Mouse (Mus musculus) heart, postnatal 0 days (tissue): ENCODE results near the gene Cers3. TPM values are rescaled to one million over a fixed set of nuclear protein-coding genes. Genes with fewer than 3 reads are reported as not detected.
A peak's percentile ranks its signal among the peaks of the same experiment; 100 is the strongest.

ENCODE experiments used
- ATAC-seq: fragments of 200-750 bp; cut with Nextera tagmentation; 2 replicates; pipeline ENCODE4 v1.8.0; 2017; ENCODE audit warnings: low read depth, moderate number of reproducible peaks, moderate library complexity; ENCODE audit not compliant: insufficient read depth
- DNase-seq: peaks from one replicate; pipeline ENCODE4 v3.0.0-alpha.2; 2016; ENCODE audit warnings: low spot score
- H3K27ac ChIP-seq: fragments of 300-500 bp; sonication (generic); 2 replicates; pipeline ENCODE4 v1.5.1; 2014; ENCODE audit warnings: low read depth, mild to moderate bottlenecking
- H3K27me3 ChIP-seq: fragments of 300-500 bp; sonication (generic); 2 replicates; pipeline ENCODE4 v1.6.1; 2014; ENCODE audit warnings: low read length, mixed read lengths; ENCODE audit not compliant: control insufficient read depth, insufficient read depth
- H3K36me3 ChIP-seq: fragments of 300-500 bp; sonication (generic); replicated peaks from 2 replicates; pipeline ENCODE4 v1.6.1; 2014; ENCODE audit warnings: low read length, mixed read lengths; ENCODE audit not compliant: control insufficient read depth, insufficient read depth
- H3K4me1 ChIP-seq: fragments of 300-500 bp; sonication (generic); 2 replicates; pipeline ENCODE4 v1.6.1; 2014; ENCODE audit warnings: antibody characterized with exemption; ENCODE audit not compliant: control insufficient read depth, insufficient read depth
- H3K4me2 ChIP-seq: fragments of 300-500 bp; sonication (generic); 2 replicates; pipeline ENCODE4 v1.6.1; 2014; ENCODE audit warnings: low read depth, mild to moderate bottlenecking, low read length, moderate library complexity
- H3K4me3 ChIP-seq: fragments of 300-500 bp; sonication (generic); 2 replicates; pipeline ENCODE4 v1.5.1; 2014; ENCODE audit warnings: low read depth, low read length
- H3K9ac ChIP-seq: fragments of 300-500 bp; sonication (generic); replicated peaks from 2 replicates; pipeline ENCODE4 v1.6.1; 2014; ENCODE audit warnings: low read depth, low read length, mixed read lengths
- H3K9me3 ChIP-seq: fragments of 300-500 bp; sonication (generic); replicated peaks from 2 replicates; pipeline ENCODE4 v1.6.1; 2016; ENCODE audit warnings: low read length; ENCODE audit not compliant: control insufficient read depth
- CTCF ChIP-seq: IDR thresholded peaks from 2 replicates; pipeline ENCODE4 v1.5.1; 2016; ENCODE audit warnings: antibody characterized with exemption, control low read depth, low read depth
- EP300 ChIP-seq: IDR thresholded peaks from 2 replicates; pipeline ENCODE4 v1.6.1; 2016; ENCODE audit warnings: antibody characterized with exemption, low read depth
- WGBS: fragments of 180-500 bp; shearing (Covaris S2); extraction: QIAGEN DNeasy Blood & Tissue Kit; methylation state at CpG from one replicate; pipeline ENCODE4 v1.1.7; 2014; 5-methylcytosine and 5-hydroxymethylcytosine counted together
- polyA plus RNA-seq: library from polyadenylated mRNA; unstranded; fragments of >200 nt; fragmentation: Nextera tagmentation; extraction: Ambion mirVana; gene quantifications from 2 replicates; pipeline ENCODE4 v1.2.1, GENCODE M21; 2015
- total RNA-seq: library from RNA; depleted of rRNA; stranded (reverse); fragments of >200 nt; gene quantifications from 2 replicates; pipeline ENCODE4 v1.2.3, GENCODE M21; 2014; ENCODE audit warnings: low replicate concordance

Gene Cers3
- total and polyA plus RNA-seq, 2 experiments from 2014 or later = 0.19 to 9.5 TPM

- H3K4me2 ChIP-seq = no peak overlapping the region
- DNase-seq = no peak
- H3K27me3 ChIP-seq = no peaks in the 10 kb centered on the region
- peaks cover 16% of the 10 kb centered on the region for H3K4me1 ChIP-seq
- 0 out of 2 replicates have a peak overlapping the region, but pooled peaks have one; percentile 26 for H3K27ac ChIP-seq
- no peaks in the 10 kb centered on the region for H3K9me3 ChIP-seq
- TF ChIP-seq EP300 = no peak
- TF ChIP-seq CTCF = no peak
- WGBS = 2% methylated on average over 1 of the region's 1 CpGs
- H3K4me3 ChIP-seq = no peak overlapping the region
- H3K36me3 ChIP-seq = no peaks in the 10 kb centered on the region
- peak; percentile 44; the same call in 1 of the 2 replicates for ATAC-seq
- H3K9ac ChIP-seq = no peak overlapping the region
Observed at GRCm38 (mm10) chr7:66796909-66797308, 53.6 kb downstream of the Cers3 start.

- WGBS = 69% methylated on average over 1 of the region's 1 CpGs
- TF ChIP-seq CTCF = no peak
- TF ChIP-seq EP300 = no peak
- Histone ChIP-seq H3K4me2 (no peak overlapping the region), H3K9me3 (no peaks in the 10 kb centered on the region), H3K36me3 (no peaks in the 10 kb centered on the region), H3K4me3 (no peak overlapping the region), H3K27me3 (no peaks in the 10 kb centered on the region), H3K27ac (no peak overlapping the region), H3K9ac (no peak overlapping the region), H3K4me1 (peaks cover 17% of the 10 kb centered on the region)
- ATAC-seq = no peak
- no peak for DNase-seq
Observed at GRCm38 (mm10) chr7:66797345-66797744, 54.0 kb downstream of the Cers3 start.

GRCm38 (mm10) chr7:66798826-66799225, 55.5 kb downstream of the Cers3 start:
- DNase-seq (no peak), ATAC-seq (no peak)
- Histone ChIP-seq H3K4me1 (peaks cover 17% of the 10 kb centered on the region), H3K4me2 (no peak overlapping the region), H3K9ac (no peak overlapping the region), H3K9me3 (no peaks in the 10 kb centered on the region), H3K4me3 (no peak overlapping the region), H3K27ac (no peak overlapping the region), H3K36me3 (no peaks in the 10 kb centered on the region), H3K27me3 (no peaks in the 10 kb centered on the region)
- no peak for TF ChIP-seq CTCF
- TF ChIP-seq EP300 = no peak
- 67% methylated on average over 5 of the region's 5 CpGs for WGBS

DNA sequence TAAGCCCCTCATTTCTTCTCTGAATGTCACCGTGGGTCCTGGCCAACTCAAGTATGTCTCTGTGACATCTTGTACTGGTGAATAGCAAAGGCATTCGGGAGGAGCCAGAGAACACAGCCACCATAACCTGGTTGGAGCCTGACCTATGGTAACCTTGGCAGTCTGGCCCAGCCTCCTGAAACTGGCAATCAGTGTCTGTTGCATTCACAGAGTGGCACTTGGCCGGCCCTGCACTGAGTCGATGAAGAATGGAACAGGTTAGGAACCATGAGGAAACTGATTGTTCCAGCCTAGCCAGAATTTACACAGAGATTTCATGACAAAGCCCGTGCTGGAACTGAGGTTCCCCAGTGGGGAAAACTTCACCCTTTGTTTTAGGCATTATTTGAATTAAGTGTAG, 57.5 kb downstream of the Cers3 start:
- Histone ChIP-seq H3K36me3 (no peaks in the 10 kb centered on the region), H3K4me1 (peaks cover 17% of the 10 kb centered on the region), H3K9ac (no peak overlapping the region), H3K27ac (no peak overlapping the region), H3K4me2 (no peak overlapping the region), H3K9me3 (no peaks in the 10 kb centered on the region), H3K27me3 (no peaks in the 10 kb centered on the region), H3K4me3 (no peak overlapping the region)
- TF ChIP-seq EP300 = no peak
- TF ChIP-seq CTCF = no peak
- ATAC-seq (0 out of 2 replicates have a peak, but pooled peaks have one; percentile 45), DNase-seq (no peak)
- WGBS = 56% methylated on average over 5 of the region's 5 CpGs

DNA sequence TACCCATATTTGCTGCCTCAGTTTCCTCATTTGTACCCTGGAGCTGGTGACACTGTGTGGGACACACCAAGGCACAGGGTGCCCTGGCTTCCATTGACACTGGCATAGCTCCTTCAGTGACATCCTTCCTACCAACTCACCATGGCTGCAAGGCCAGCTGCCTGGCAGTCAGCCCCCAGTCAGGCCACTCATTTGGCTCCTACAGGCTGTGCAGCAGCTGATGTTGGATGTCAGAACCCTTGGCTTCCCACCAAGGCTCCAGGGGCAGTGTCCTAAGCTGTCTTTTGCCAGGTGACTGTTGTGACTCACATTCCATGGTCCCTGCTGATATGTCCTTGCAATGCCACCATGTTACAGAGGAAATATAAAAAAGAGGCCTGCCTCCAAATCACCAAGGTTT, 58.5 kb downstream of the Cers3 start:
- no peak for DNase-seq
- no peak overlapping the region for H3K9ac ChIP-seq
- no peaks in the 10 kb centered on the region for H3K9me3 ChIP-seq
- H3K4me3 ChIP-seq = no peak overlapping the region
- H3K27ac ChIP-seq = no peak overlapping the region
- no peaks in the 10 kb centered on the region for H3K36me3 ChIP-seq
- H3K4me2 ChIP-seq = no peak overlapping the region
- ATAC-seq = peak; percentile 72
- peaks cover 15% of the 10 kb centered on the region for H3K4me1 ChIP-seq
- no peaks in the 10 kb centered on the region for H3K27me3 ChIP-seq
- no peak for TF ChIP-seq CTCF
- no peak for TF ChIP-seq EP300

DNA sequence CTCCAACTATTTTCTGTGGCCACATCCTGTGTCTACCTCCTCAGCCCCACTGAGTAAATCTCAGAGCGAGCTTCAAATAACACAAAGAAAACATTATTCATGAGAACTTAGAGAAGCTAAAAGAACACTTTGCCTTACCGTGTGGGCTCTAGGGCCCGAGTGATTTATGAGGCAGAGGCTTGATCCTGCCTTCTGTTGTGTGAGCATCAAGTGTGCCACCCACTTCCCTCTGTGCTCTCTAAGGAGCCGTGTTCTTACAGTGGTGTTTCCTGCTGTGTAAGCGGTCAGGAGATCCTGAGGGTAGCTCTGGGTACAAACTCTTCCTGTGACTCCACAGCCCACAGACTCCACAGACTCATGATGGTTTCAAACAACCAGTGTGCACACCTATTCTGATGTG, 60.5 kb downstream of the Cers3 start:
- no peak for DNase-seq

More for the DNA sequence above, 60.5 kb downstream of the Cers3 start:
- no peaks in the 10 kb centered on the region for H3K9me3 ChIP-seq
- H3K4me2 ChIP-seq = no peak overlapping the region
- WGBS = 50% methylated on average over 5 of the region's 5 CpGs
- no peaks in the 10 kb centered on the region for H3K27me3 ChIP-seq
- ATAC-seq = no peak
- H3K36me3 ChIP-seq = no peaks in the 10 kb centered on the region
- H3K4me1 ChIP-seq = peaks cover 12% of the 10 kb centered on the region
- no peak for TF ChIP-seq CTCF
- no peak for TF ChIP-seq EP300
- H3K27ac ChIP-seq = no peak overlapping the region
- no peak overlapping the region for H3K4me3 ChIP-seq
- H3K9ac ChIP-seq = no peak overlapping the region
